10 mouse cellular contexts compared by ENCODE assay signal in the genomic region with DNA sequence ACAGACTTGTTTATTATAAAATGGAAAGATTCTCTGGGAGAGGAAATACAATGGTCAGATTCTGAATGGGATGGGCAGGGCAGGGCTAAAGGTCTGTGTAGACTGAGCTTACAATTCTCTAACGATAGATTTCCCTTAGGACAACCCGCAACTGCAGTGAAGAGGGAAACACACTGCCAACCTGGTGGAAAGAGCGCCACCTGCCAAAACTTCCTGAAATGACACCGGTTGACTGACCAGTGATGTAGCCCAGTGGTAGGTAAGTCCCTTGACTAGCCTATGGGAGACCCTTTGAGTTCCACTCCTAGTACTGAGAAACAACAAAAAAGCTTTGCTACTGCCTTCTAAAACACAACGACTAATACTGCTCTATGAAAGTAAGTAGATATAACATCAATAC. TPM values are rescaled to one million over a fixed set of nuclear protein-coding genes. Genes with fewer than 3 reads are reported as not detected.
DNase-seq lines count a peak whose midpoint lies in the region; ATAC-seq and TF ChIP-seq lines count a peak whose summit lies in the region.
"Had no signal": no experiment of that assay in that cellular context is flagged by ENCODE, and none has a peak within 500 bp of the region (broad histone marks: within the 10 kb centered on the region; RNA-seq: fewer than 3 reads in every experiment).

No protein-coding gene starts in this region.

- no peaks in the 10 kb centered on the region for H3K27me3 ChIP-seq in intestine, embryonic 14.5 days (replicated peaks; ENCODE audit: control insufficient read depth, insufficient read depth, low read length)
- no peaks in the 10 kb centered on the region for H3K27me3 ChIP-seq in intestine, embryonic 15.5 days (replicated peaks)
- no peaks in the 10 kb centered on the region for H3K27me3 ChIP-seq in midbrain, embryonic 13.5 days
- H3K27me3 ChIP-seq: lung, embryonic 15.5 days had no signal

- H3K4me3 ChIP-seq in intestine, embryonic 14.5 days (ENCODE audit: low read depth, low read length), result no peak overlapping the region
- H3K4me3 ChIP-seq in intestine, embryonic 15.5 days (replicated peaks), result no peak overlapping the region
- H3K4me3 ChIP-seq in midbrain, embryonic 13.5 days (replicated peaks), result no peak overlapping the region
- H3K4me3 ChIP-seq: erythroblast, embryonic 14.5 days; lung, embryonic 15.5 days had no signal

- no peak for TF ChIP-seq POLR2A in brain, embryonic 14.5 days (IDR thresholded peaks at IDR 0.05; ENCODE audit: borderline replicate concordance, extremely low read depth, insufficient read depth, insufficient read length, poor library complexity, severe bottlenecking)

- peak; percentile 67 for DNase-seq in intestine, embryonic 14.5 days (ENCODE audit: low spot score)
- peak; percentile 53 for DNase-seq in urinary bladder, postnatal 14 days (ENCODE audit: low spot score)
- DNase-seq in urinary bladder, adult 2 months (ENCODE audit: low spot score), result no peak
- peak; percentile 45 for DNase-seq in brain, embryonic 14.5 days (ENCODE audit: low read depth)
- peak; percentile 61 for DNase-seq in lung, postnatal 14 days

- peaks cover 16% of the 10 kb centered on the region for H3K4me1 ChIP-seq in intestine, embryonic 14.5 days (replicated peaks; ENCODE audit: control insufficient read depth, insufficient read depth, low read length)
- peaks cover 21% of the 10 kb centered on the region; the same call in 1 of the 2 replicates for H3K4me1 ChIP-seq in intestine, embryonic 15.5 days (replicated peaks)
- peaks cover 23% of the 10 kb centered on the region for H3K4me1 ChIP-seq in midbrain, embryonic 13.5 days (replicated peaks)

- no peak overlapping the region for H3K4me2 ChIP-seq in intestine, embryonic 14.5 days (ENCODE audit: low read length)
- H3K4me2 ChIP-seq in intestine, embryonic 15.5 days (replicated peaks), result no peak overlapping the region
- no peak overlapping the region for H3K4me2 ChIP-seq in midbrain, embryonic 13.5 days (replicated peaks)
- H3K4me2 ChIP-seq: lung, embryonic 15.5 days had no signal

- no peak overlapping the region for H3K9ac ChIP-seq in intestine, embryonic 14.5 days (ENCODE audit: low read length)
- no peak overlapping the region for H3K9ac ChIP-seq in intestine, embryonic 15.5 days
- no peak overlapping the region for H3K9ac ChIP-seq in midbrain, embryonic 13.5 days (replicated peaks)
- H3K9ac ChIP-seq: lung, embryonic 15.5 days had no signal

- H3K27ac ChIP-seq in intestine, embryonic 14.5 days (ENCODE audit: low read depth), result no peak overlapping the region
- H3K27ac ChIP-seq in intestine, embryonic 15.5 days, result no peak overlapping the region
- H3K27ac ChIP-seq in midbrain, embryonic 13.5 days, result no peak overlapping the region
- H3K27ac ChIP-seq: lung, embryonic 15.5 days had no signal

- WGBS in intestine, embryonic 14.5 days, result 29% methylated on average over 5 of the region's 5 CpGs
- 20% methylated on average over 5 of the region's 5 CpGs for WGBS in intestine, embryonic 15.5 days
- 30% methylated on average over 5 of the region's 5 CpGs for WGBS in midbrain, embryonic 13.5 days

- ATAC-seq in intestine, embryonic 14.5 days (replicated peaks; ENCODE audit: low FRiP score, low TSS enrichment, low read depth), result no peak
- ATAC-seq in intestine, embryonic 15.5 days, result no peak
- ATAC-seq in granulocyte monocyte progenitor cell, adult 5-6 weeks (replicated peaks; ENCODE audit: poor library complexity, severe bottlenecking), result peak; percentile 51
- no peak for ATAC-seq in midbrain, embryonic 13.5 days

- no peaks in the 10 kb centered on the region for H3K9me3 ChIP-seq in intestine, embryonic 14.5 days (ENCODE audit: control insufficient read depth, low read length)
- no peaks in the 10 kb centered on the region for H3K9me3 ChIP-seq in intestine, embryonic 15.5 days
- H3K9me3 ChIP-seq in midbrain, embryonic 13.5 days, result no peaks in the 10 kb centered on the region
- H3K9me3 ChIP-seq: lung, embryonic 15.5 days had no signal

- peak; percentile 54; the same call in 1 of the 2 replicates for TF ChIP-seq CTCF in brain, embryonic 14.5 days (IDR thresholded peaks at IDR 0.05; ENCODE audit: borderline replicate concordance, extremely low read depth, insufficient read depth, insufficient read length)

- H3K36me3 ChIP-seq in intestine, embryonic 14.5 days (ENCODE audit: control insufficient read depth, insufficient read depth, low read length), result peaks cover 24% of the 10 kb centered on the region
- 0 out of 2 replicates have a peak, but pooled peaks cover 4% of the 10 kb centered on the region for H3K36me3 ChIP-seq in intestine, embryonic 15.5 days
- H3K36me3 ChIP-seq in midbrain, embryonic 13.5 days, result peaks cover 16% of the 10 kb centered on the region

RNA-seq across cellular contexts. Expression of gene Coq2, which starts 3.5 kb away (rescaled TPM):
- 78.7 and 82.5 TPM in 2 replicates for polyA plus RNA-seq in intestine, embryonic 14.5 days (2014; fragmentation: Nextera tagmentation; extraction: Ambion mirVana)
- polyA plus RNA-seq in intestine, embryonic 15.5 days (2015; fragmentation: Nextera tagmentation; extraction: Ambion mirVana), result 67.6 and 70.5 TPM in 2 replicates
- 80.3 and 96.3 TPM in 2 replicates for polyA plus RNA-seq in urinary bladder, adult 2 months (2012; rRNA removed)
- polyA plus RNA-seq in brain, embryonic 14.5 days (2012; rRNA removed), result 66.9 and 87.9 TPM in 2 replicates
- 59.5 and 65.8 TPM in 2 replicates for total RNA-seq in granulocyte monocyte progenitor cell, adult 5-6 weeks (2014; fragmentation: Nextera tagmentation)
- total RNA-seq in granulocyte monocyte progenitor cell, adult 5-6 weeks (2017), result 41.8 and 47.5 TPM in 2 replicates
- polyA plus RNA-seq in midbrain, embryonic 13.5 days (2015; fragmentation: Nextera tagmentation; extraction: Ambion mirVana), result 37.8 and 47.9 TPM in 2 replicates

RNA-seq across cellular contexts. Expression of gene Hpse, which starts 48.1 kb away (rescaled TPM):
- polyA plus RNA-seq in intestine, embryonic 14.5 days (2014; fragmentation: Nextera tagmentation; extraction: Ambion mirVana), result 2.9 and 3.7 TPM in 2 replicates
- 3.6 and 3.9 TPM in 2 replicates for polyA plus RNA-seq in intestine, embryonic 15.5 days (2015; fragmentation: Nextera tagmentation; extraction: Ambion mirVana)
- 9.8 and 10.6 TPM in 2 replicates for polyA plus RNA-seq in urinary bladder, adult 2 months (2012; rRNA removed)
- 0.45 and 0.53 TPM in 2 replicates for polyA plus RNA-seq in brain, embryonic 14.5 days (2012; rRNA removed)
- 23.0 and 26.6 TPM in 2 replicates for total RNA-seq in granulocyte monocyte progenitor cell, adult 5-6 weeks (2014; fragmentation: Nextera tagmentation)
- 27.7 and 30.3 TPM in 2 replicates for total RNA-seq in granulocyte monocyte progenitor cell, adult 5-6 weeks (2017)
- polyA plus RNA-seq in midbrain, embryonic 13.5 days (2015; fragmentation: Nextera tagmentation; extraction: Ambion mirVana), result 0.24 and 0.28 TPM in 2 replicates
- polyA plus RNA-seq: erythroblast, embryonic 14.5 days had no signal
